Mouse (Mus musculus): ENCODE data around the gene Arcn1. TPM values are rescaled to one million over a fixed set of nuclear protein-coding genes. Genes with fewer than 3 reads are reported as not detected.

The Arcn1 gene
- polyA plus RNA-seq, 1 experiment from 2014 or later: 147 TPM

- ATAC-seq (ENCODE audit: low read depth): no peak
- peaks cover 85% of the 10 kb centered on the region for H3K4me1 ChIP-seq (replicated peaks)
- no peaks in the 10 kb centered on the region for H3K27me3 ChIP-seq
- no peak overlapping the region for H3K4me3 ChIP-seq
- 41% methylated on average over 6 of the region's 6 CpGs for WGBS
- H3K9ac ChIP-seq: no peak overlapping the region
- no peaks in the 10 kb centered on the region for H3K36me3 ChIP-seq
- H3K4me2 ChIP-seq: no peak overlapping the region
- peak overlapping the region; percentile 68 for H3K27ac ChIP-seq (replicated peaks)
- H3K9me3 ChIP-seq: no peaks in the 10 kb centered on the region
Measured at GRCm38 (mm10) chr9:44724223-44724622, 43.4 kb downstream of the Arcn1 start.

- Histone ChIP-seq H3K4me1 (replicated peaks) (peaks cover 89% of the 10 kb centered on the region), H3K9me3 (no peaks in the 10 kb centered on the region), H3K4me2 (no peak overlapping the region), H3K9ac (no peak overlapping the region; the same call in 1 of the 2 replicates), H3K4me3 (no peak overlapping the region), H3K36me3 (no peaks in the 10 kb centered on the region), H3K27me3 (no peaks in the 10 kb centered on the region), H3K27ac (replicated peaks) (peak overlapping the region; percentile 68)
- ATAC-seq (ENCODE audit: low read depth): no peak
- WGBS: 77% methylated on average over 11 of the region's 11 CpGs
Measured at GRCm38 (mm10) chr9:44723521-44724041, 44.1 kb downstream of the Arcn1 start.

- no peak for ATAC-seq (ENCODE audit: low read depth)
- H3K4me2 ChIP-seq: no peak overlapping the region
- no peak overlapping the region for H3K4me3 ChIP-seq
- H3K27ac ChIP-seq (replicated peaks): peak overlapping the region; percentile 68
- no peaks in the 10 kb centered on the region for H3K27me3 ChIP-seq
- peaks cover 93% of the 10 kb centered on the region for H3K4me1 ChIP-seq (replicated peaks)
- no peaks in the 10 kb centered on the region for H3K36me3 ChIP-seq
- WGBS: 36% methylated on average over 7 of the region's 7 CpGs
- no peaks in the 10 kb centered on the region for H3K9me3 ChIP-seq
- H3K9ac ChIP-seq: peak overlapping the region; percentile 9; the same call in 1 of the 2 replicates
Measured at GRCm38 (mm10) chr9:44723008-44723407, 44.6 kb downstream of the Arcn1 start.

GRCm38 (mm10) chr9:44722575-44722974 is 45.1 kb downstream of the Arcn1 start:
- Histone ChIP-seq H3K4me2 (no peak overlapping the region), H3K27ac (replicated peaks) (peak overlapping the region; percentile 68), H3K36me3 (peaks cover 4% of the 10 kb centered on the region; the same call in 1 of the 2 replicates), H3K27me3 (no peaks in the 10 kb centered on the region), H3K4me3 (no peak overlapping the region), H3K9ac (no peak overlapping the region), H3K4me1 (replicated peaks) (peaks cover 95% of the 10 kb centered on the region), H3K9me3 (no peaks in the 10 kb centered on the region)
- ATAC-seq (ENCODE audit: low read depth): no peak
- WGBS: 55% methylated on average over 7 of the region's 7 CpGs

- no peak; the same call in 1 of the 2 replicates for ATAC-seq (ENCODE audit: low read depth)
- Histone ChIP-seq H3K27ac (replicated peaks) (peak overlapping the region; percentile 82), H3K36me3 (peaks cover 12% of the 10 kb centered on the region; the same call in 1 of the 2 replicates), H3K4me1 (replicated peaks) (peaks cover 91% of the 10 kb centered on the region), H3K9ac (no peak overlapping the region), H3K27me3 (no peaks in the 10 kb centered on the region), H3K4me2 (peak overlapping the region; percentile 91), H3K9me3 (no peaks in the 10 kb centered on the region), H3K4me3 (no peak overlapping the region)
- 80% methylated on average over 3 of the region's 3 CpGs for WGBS
Measured at GRCm38 (mm10) chr9:44721877-44722186, 45.8 kb downstream of the Arcn1 start.

GRCm38 (mm10) chr9:44721154-44721876 is 46.3 kb downstream of the Arcn1 start:
- Histone ChIP-seq H3K27ac (replicated peaks) (peak overlapping the region; percentile 82), H3K9me3 (no peaks in the 10 kb centered on the region), H3K27me3 (no peaks in the 10 kb centered on the region), H3K4me3 (peak overlapping the region; percentile 68), H3K4me2 (peak overlapping the region; percentile 91), H3K36me3 (peaks cover 17% of the 10 kb centered on the region), H3K4me1 (replicated peaks) (peaks cover 86% of the 10 kb centered on the region), H3K9ac (peak overlapping the region; percentile 92)
- peak; percentile 78 for ATAC-seq (ENCODE audit: low read depth)
- 3% methylated on average over 38 of the region's 40 CpGs for WGBS

- H3K36me3 ChIP-seq: peaks cover 24% of the 10 kb centered on the region
- H3K4me3 ChIP-seq: peak overlapping the region; percentile 68
- peak overlapping the region; percentile 92 for H3K9ac ChIP-seq
- peak overlapping the region; percentile 82 for H3K27ac ChIP-seq (replicated peaks)
- no peaks in the 10 kb centered on the region for H3K9me3 ChIP-seq
- no peaks in the 10 kb centered on the region for H3K27me3 ChIP-seq
- WGBS: 14% methylated on average over 9 of the region's 9 CpGs
- ATAC-seq (ENCODE audit: low read depth): peak; percentile 32
- peak overlapping the region; percentile 91 for H3K4me2 ChIP-seq
- H3K4me1 ChIP-seq (replicated peaks): peaks cover 78% of the 10 kb centered on the region
Measured at GRCm38 (mm10) chr9:44720358-44721153, 47.1 kb downstream of the Arcn1 start.

- WGBS: 67% methylated on average over 8 of the region's 8 CpGs
- H3K9ac ChIP-seq: peak overlapping the region; percentile 92
- H3K4me3 ChIP-seq: peak overlapping the region; percentile 68
- no peaks in the 10 kb centered on the region for H3K9me3 ChIP-seq
- H3K27me3 ChIP-seq: no peaks in the 10 kb centered on the region
- ATAC-seq (ENCODE audit: low read depth): peak; percentile 29; the same call in 1 of the 2 replicates
- H3K36me3 ChIP-seq: peaks cover 32% of the 10 kb centered on the region
- peak overlapping the region; percentile 82 for H3K27ac ChIP-seq (replicated peaks)
- peak overlapping the region; percentile 91 for H3K4me2 ChIP-seq
- peaks cover 70% of the 10 kb centered on the region for H3K4me1 ChIP-seq (replicated peaks)
Measured at GRCm38 (mm10) chr9:44719632-44720357, 47.9 kb downstream of the Arcn1 start.

GRCm38 (mm10) chr9:44718937-44719631 is 48.6 kb downstream of the Arcn1 start:
- 88% methylated on average over 12 of the region's 12 CpGs for WGBS
- Histone ChIP-seq H3K9ac (no peak overlapping the region), H3K4me1 (replicated peaks) (peaks cover 63% of the 10 kb centered on the region), H3K36me3 (peaks cover 39% of the 10 kb centered on the region), H3K9me3 (no peaks in the 10 kb centered on the region), H3K4me3 (no peak overlapping the region), H3K27me3 (no peaks in the 10 kb centered on the region), H3K4me2 (peak overlapping the region; percentile 91), H3K27ac (replicated peaks) (no peak overlapping the region)
- no peak for ATAC-seq (ENCODE audit: low read depth)

- H3K4me3 ChIP-seq: no peak overlapping the region
- WGBS: 77% methylated on average over 10 of the region's 10 CpGs
- H3K27ac ChIP-seq (replicated peaks): no peak overlapping the region
- no peak overlapping the region for H3K9ac ChIP-seq
- peaks cover 51% of the 10 kb centered on the region for H3K4me1 ChIP-seq (replicated peaks)
- H3K9me3 ChIP-seq: no peaks in the 10 kb centered on the region
- H3K36me3 ChIP-seq: peaks cover 52% of the 10 kb centered on the region
- no peaks in the 10 kb centered on the region for H3K27me3 ChIP-seq
- no peak overlapping the region for H3K4me2 ChIP-seq
- ATAC-seq (ENCODE audit: low read depth): no peak
Measured at GRCm38 (mm10) chr9:44717822-44718242, 49.8 kb downstream of the Arcn1 start.

- Histone ChIP-seq H3K9me3 (no peaks in the 10 kb centered on the region), H3K4me3 (no peak overlapping the region), H3K27me3 (no peaks in the 10 kb centered on the region), H3K4me1 (replicated peaks) (peaks cover 45% of the 10 kb centered on the region), H3K4me2 (no peak overlapping the region), H3K9ac (no peak overlapping the region), H3K36me3 (peaks cover 58% of the 10 kb centered on the region), H3K27ac (replicated peaks) (no peak overlapping the region)
- no peak for ATAC-seq (ENCODE audit: low read depth)
- WGBS: 81% methylated on average over 6 of the region's 6 CpGs
Measured at GRCm38 (mm10) chr9:44716997-44717821, 50.4 kb downstream of the Arcn1 start.

All from neural tube, embryonic 13.5 days (tissue).